Mouse (Mus musculus) adrenal gland, postnatal 25 days (tissue): ENCODE data around the gene 4930544D05Rik. TPM values are rescaled to one million over a fixed set of nuclear protein-coding genes. Genes with fewer than 3 reads are reported as not detected.

Experiments
- DNase-seq: peaks from one replicate; pipeline ENCODE4 v3.0.0; 2021; ENCODE audit warnings: mixed read lengths
- total RNA-seq: library from RNA; stranded (reverse); gene quantifications from 2 replicates; pipeline ENCODE4 v1.2.3, GENCODE M21; 2021

4930544D05Rik gene
- total RNA-seq, 1 experiment from 2014 or later: not detected

DNA sequence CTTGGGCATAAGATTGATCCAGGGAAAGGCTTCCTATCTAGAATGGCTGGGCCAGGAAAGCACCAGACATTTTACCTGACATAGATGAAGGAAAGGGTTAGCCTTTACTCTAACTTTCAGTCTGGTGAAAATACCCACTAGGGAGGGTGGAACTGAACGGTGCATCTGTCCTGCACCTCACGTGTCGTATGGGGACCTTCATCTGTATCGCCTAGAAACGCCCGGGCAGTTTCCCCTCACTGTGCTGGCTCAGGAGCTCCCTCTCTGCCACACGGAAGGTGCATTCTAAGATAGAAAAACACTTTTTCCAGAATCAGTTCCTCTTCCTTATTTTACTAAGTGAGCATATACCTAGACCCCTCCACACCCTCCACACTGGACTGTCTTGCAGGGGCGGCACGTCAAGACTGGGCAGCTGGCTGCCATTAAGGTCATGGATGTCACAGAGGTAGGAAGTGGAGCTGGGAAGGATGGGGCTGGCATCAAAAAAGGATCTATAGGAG is 17.1 kb upstream of the 4930544D05Rik start:
- DNase-seq: no peak

- DNase-seq: peak; percentile 76
Measured at GRCm38 (mm10) chr11:70605024-70605566, 10.6 kb upstream of the 4930544D05Rik start.

GRCm38 (mm10) chr11:70606717-70607116 is 8.9 kb upstream of the 4930544D05Rik start:
- no peak for DNase-seq

- no peak for DNase-seq
Measured at GRCm38 (mm10) chr11:70607611-70608010, 8.0 kb upstream of the 4930544D05Rik start.

- DNase-seq: peak; percentile 22
Measured at GRCm38 (mm10) chr11:70608381-70609066, 7.1 kb upstream of the 4930544D05Rik start.

- DNase-seq: no peak
Measured at GRCm38 (mm10) chr11:70610752-70611151, 4.9 kb upstream of the 4930544D05Rik start.

GRCm38 (mm10) chr11:70612505-70612904 is 3.1 kb upstream of the 4930544D05Rik start:
- no peak for DNase-seq

- peak; percentile 66 for DNase-seq
Measured at GRCm38 (mm10) chr11:70615074-70615473, 574 bp upstream of the 4930544D05Rik start.

GRCm38 (mm10) chr11:70619101-70619500 is 3.5 kb downstream of the 4930544D05Rik start, which contains the start of gene Chrne:
TSS of gene Chrne (minus strand) at chr11:70619216.
- DNase-seq: no peak

GRCm38 (mm10) chr11:70621972-70622814 is 6.5 kb downstream of the 4930544D05Rik start:
- DNase-seq: no peak

- DNase-seq: no peak
Measured at GRCm38 (mm10) chr11:70623053-70623742, 7.5 kb downstream of the 4930544D05Rik start.

DNA sequence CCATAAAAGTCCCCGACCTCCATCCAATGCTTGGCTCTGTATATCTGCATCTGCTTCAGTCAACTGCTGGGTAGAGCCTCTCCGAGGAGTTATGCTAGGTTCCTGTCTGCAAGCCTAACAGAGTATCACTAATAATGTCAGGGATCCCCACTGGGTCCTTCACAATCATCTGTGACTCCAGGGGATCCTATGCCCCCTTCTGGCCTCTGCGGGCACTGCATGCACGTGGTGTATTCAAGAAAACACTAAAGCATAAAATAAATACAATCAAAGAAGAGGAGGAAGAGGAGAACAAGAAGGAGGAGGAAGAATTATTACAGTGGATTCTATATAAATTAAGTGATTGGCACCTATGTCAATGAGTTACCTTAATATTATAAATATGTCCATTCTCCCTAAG is 9.8 kb downstream of the 4930544D05Rik start:
- DNase-seq: peak; percentile 49

DNA sequence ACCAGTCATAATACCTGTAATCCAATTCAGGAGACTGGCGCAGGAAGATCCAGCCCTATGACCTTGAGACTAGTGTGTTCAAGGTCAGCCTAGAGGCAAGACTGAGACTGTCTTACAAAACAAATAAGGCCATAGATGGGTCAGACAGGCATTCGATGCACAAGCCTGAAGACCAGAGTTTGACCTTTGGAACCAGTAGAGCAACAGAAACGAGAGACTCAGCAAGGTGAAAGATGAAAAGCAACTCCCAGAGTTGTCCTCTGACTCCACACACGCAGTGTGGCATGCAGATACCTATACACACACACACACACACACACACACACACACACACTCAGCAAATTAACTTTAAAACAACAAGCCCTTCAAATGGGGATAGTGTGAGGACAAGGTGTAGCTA is 11.2 kb downstream of the 4930544D05Rik start:
- DNase-seq: no peak

DNA sequence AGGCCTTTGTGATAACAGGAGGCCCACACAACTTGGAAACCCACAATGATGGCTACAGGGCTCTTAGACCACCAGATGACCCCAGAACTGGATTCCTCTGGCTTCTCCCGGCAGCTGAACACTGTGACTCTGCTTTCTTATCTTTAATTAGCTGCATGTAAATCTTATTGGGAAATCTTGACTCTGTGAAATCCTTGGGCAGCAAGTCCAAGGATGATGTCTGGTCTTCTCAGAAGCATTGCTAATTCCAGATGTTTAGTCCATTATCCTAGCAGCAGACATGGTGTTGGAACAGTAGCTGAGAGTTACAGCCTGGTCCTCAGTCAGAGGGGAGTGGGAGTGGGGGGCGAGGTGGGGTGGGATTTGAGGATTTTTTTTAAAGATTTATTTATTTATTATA is 12.8 kb downstream of the 4930544D05Rik start:
- DNase-seq: no peak

- DNase-seq: no peak
Measured at GRCm38 (mm10) chr11:70629557-70629956, 13.9 kb downstream of the 4930544D05Rik start.

DNA sequence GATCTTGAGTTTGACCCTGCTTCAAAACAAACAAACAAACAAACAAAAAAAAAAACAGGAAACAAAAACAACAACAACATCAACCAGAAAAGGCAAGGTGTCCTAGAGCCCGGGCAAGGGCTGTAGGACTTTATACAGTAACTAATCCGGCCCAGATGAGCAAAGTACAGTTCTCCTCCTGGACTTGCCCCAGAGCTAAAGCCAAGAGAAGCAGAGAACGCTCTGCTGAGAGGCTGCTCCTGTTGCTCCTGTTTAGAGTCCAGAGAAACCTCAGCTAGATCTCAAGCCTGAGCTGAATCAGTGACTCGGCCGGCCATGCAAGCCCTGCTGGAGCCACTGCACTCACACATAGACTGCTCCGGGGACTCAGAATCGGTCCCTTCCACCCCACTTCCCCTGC is 14.5 kb downstream of the 4930544D05Rik start:
- no peak for DNase-seq

DNA sequence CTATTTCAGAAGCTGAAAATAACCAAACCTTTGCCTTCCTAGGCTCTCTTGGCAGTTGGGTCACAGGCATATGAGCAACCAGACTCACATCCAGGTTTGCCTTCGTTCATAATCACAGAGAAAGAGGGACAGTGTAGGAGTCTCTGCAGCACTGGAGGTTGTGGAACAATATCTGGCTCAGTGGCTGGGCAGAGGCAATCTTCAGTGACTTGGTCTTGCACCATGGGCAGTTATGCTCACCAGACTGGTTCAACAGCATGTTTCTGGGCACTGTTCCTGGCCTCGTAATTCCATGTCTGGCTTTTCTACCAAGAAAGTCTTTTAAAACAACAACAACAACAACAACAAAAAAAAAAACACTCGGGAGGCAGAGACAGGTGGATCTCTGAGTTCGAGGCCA is 20.0 kb downstream of the 4930544D05Rik start:
- no peak for DNase-seq

GRCm38 (mm10) chr11:70637764-70638163 is 22.1 kb downstream of the 4930544D05Rik start:
- DNase-seq: no peak

DNA sequence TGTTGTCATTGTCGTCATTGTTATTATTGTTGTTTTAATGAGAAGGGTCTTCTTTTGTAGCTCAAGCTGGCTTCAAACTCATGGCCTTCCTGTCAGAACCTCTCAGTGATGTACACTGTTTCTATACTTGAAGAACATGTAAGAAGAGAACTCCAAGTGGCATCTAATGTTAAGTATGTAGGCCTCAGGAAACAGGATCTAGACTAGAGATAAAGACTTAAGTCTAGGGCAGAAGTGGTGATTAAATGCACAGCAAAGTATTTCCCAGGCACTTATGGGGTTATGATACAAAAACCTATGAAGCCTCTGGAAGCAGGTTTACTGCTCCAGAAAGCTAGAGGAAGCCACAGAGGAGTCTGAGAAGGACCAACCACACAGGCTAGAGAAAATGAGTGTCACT is 22.6 kb downstream of the 4930544D05Rik start:
- DNase-seq: no peak

DNA sequence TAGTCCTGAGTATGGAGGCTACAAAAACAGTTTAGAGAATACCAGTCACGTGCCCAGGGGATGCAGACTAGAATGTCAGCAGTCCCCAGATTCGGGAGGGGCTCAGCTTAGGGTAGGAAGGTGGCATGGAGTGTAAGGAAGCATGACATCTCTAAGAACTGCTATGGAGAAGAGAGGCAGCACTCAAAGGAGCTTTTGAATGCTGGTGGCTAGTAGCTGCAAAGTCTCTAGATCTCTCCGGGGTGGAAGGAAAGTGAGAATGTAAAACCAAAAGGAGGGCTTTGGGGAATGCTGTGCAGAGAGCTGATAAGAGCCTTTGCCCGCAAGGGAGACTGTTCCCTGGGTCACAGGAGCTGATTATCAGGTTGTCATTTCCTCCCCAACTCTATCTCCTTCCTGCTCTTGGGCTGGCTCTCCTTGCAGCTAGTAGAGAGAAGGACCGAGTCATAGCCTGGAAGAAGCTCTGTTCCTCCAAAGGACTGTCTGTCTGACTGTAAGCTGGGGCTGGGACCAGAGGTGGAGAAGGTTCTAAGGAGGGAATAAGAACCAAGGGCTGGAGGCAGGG is 23.1 kb downstream of the 4930544D05Rik start, which contains the start of gene Gp1ba:
Gene Gp1ba, plus strand, starts transcription at position 409 of the 565 bp plus-strand sequence.
- no peak for DNase-seq

GRCm38 (mm10) chr11:70639976-70640375 is 24.3 kb downstream of the 4930544D05Rik start:
- no peak for DNase-seq

- DNase-seq: no peak
Measured at GRCm38 (mm10) chr11:70641241-70641640, 25.6 kb downstream of the 4930544D05Rik start.
